Mouse (Mus musculus) liver, embryonic 16.5 days (tissue): ENCODE measurements at regions not wholly inside any gene's neighbourhood (a gene's known extent, or its start where the extent isn't known, plus 50 kb on each side); places are given as distances from the start of the nearest gene placed in this dataset.

Experiments used
- ATAC-seq: fragments of 200-750 bp; cut with Nextera tagmentation; 2 replicates; pipeline ENCODE4 v1.8.0; 2017; ENCODE audit warnings: low read depth, mild to moderate bottlenecking, moderate number of reproducible peaks, moderate library complexity
- H3K27ac ChIP-seq: fragments of 300-500 bp; sonication (generic); 2 replicates; pipeline ENCODE4 v1.5.1; 2014; ENCODE audit warnings: mild to moderate bottlenecking, low read length
- H3K27me3 ChIP-seq: fragments of 300-500 bp; sonication (generic); 2 replicates; pipeline ENCODE4 v1.6.1; 2014; ENCODE audit warnings: low read depth, low read length, mixed read lengths; ENCODE audit not compliant: control insufficient read depth, insufficient read depth
- H3K36me3 ChIP-seq: fragments of 300-500 bp; sonication (generic); 2 replicates; pipeline ENCODE4 v1.6.1; 2014; ENCODE audit warnings: mild to moderate bottlenecking; ENCODE audit not compliant: control insufficient read depth, insufficient read depth
- H3K4me1 ChIP-seq: fragments of 300-500 bp; sonication (generic); 2 replicates; pipeline ENCODE4 v1.6.1; 2014; ENCODE audit warnings: low read depth, low read length, mixed read lengths; ENCODE audit not compliant: control insufficient read depth
- H3K4me2 ChIP-seq: fragments of 300-500 bp; sonication (generic); 2 replicates; pipeline ENCODE4 v1.6.1; 2014; ENCODE audit warnings: low read depth, low read length, mixed read lengths
- H3K4me3 ChIP-seq: fragments of 300-500 bp; sonication (generic); 2 replicates; pipeline ENCODE4 v1.5.1; 2014; ENCODE audit warnings: low read depth, mild to moderate bottlenecking, low read length
- H3K9ac ChIP-seq: fragments of 300-500 bp; sonication (generic); 2 replicates; pipeline ENCODE4 v1.6.1; 2014; ENCODE audit warnings: low read depth, low read length
- H3K9me3 ChIP-seq: fragments of 300-500 bp; sonication (generic); replicated peaks from 2 replicates; pipeline ENCODE4 v1.6.1; 2016; ENCODE audit warnings: low read length; ENCODE audit not compliant: control insufficient read depth
- WGBS: fragments of 180-500 bp; shearing (Covaris S2); extraction: QIAGEN DNeasy Blood & Tissue Kit; methylation state at CpG from one replicate; pipeline ENCODE4 v1.1.7; 2014; ENCODE audit not compliant: insufficient replicate concordance; 5-methylcytosine and 5-hydroxymethylcytosine counted together

GRCm38 (mm10) chr1:71904376-71904948 is 251.5 kb upstream of the Fn1 start:
- Histone ChIP-seq H3K9me3 (no peaks in the 10 kb centered on the region), H3K27ac (no peak overlapping the region), H3K4me3 (no peak overlapping the region), H3K4me1 (no peaks in the 10 kb centered on the region), H3K36me3 (no peaks in the 10 kb centered on the region), H3K4me2 (no peak overlapping the region), H3K27me3 (no peaks in the 10 kb centered on the region), H3K9ac (no peak overlapping the region)
- ATAC-seq: no peak
- WGBS: 65% methylated on average over 4 of the region's 4 CpGs

GRCm38 (mm10) chr1:71900106-71901074 is 247.4 kb upstream of the Fn1 start:
- Histone ChIP-seq H3K4me1 (no peaks in the 10 kb centered on the region), H3K27ac (no peak overlapping the region), H3K27me3 (no peaks in the 10 kb centered on the region), H3K9ac (no peak overlapping the region), H3K4me2 (no peak overlapping the region), H3K36me3 (no peaks in the 10 kb centered on the region), H3K9me3 (no peaks in the 10 kb centered on the region), H3K4me3 (no peak overlapping the region)
- ATAC-seq: no peak
- 49% methylated on average over 8 of the region's 9 CpGs for WGBS

- H3K4me2 ChIP-seq: no peak overlapping the region
- no peak overlapping the region for H3K9ac ChIP-seq
- WGBS: 42% methylated on average over 8 of the region's 8 CpGs
- no peak for ATAC-seq
- no peaks in the 10 kb centered on the region for H3K9me3 ChIP-seq
- no peaks in the 10 kb centered on the region for H3K4me1 ChIP-seq
- no peaks in the 10 kb centered on the region for H3K27me3 ChIP-seq
- H3K27ac ChIP-seq: no peak overlapping the region
- no peak overlapping the region for H3K4me3 ChIP-seq
- no peaks in the 10 kb centered on the region for H3K36me3 ChIP-seq
Observed at GRCm38 (mm10) chr1:71899128-71899527, 246.1 kb upstream of the Fn1 start.

GRCm38 (mm10) chr1:71898198-71898597 is 245.2 kb upstream of the Fn1 start:
- H3K9ac ChIP-seq: no peak overlapping the region
- H3K4me1 ChIP-seq: no peaks in the 10 kb centered on the region
- no peak overlapping the region for H3K4me2 ChIP-seq
- H3K4me3 ChIP-seq: no peak overlapping the region
- WGBS: 71% methylated on average over 6 of the region's 6 CpGs
- H3K36me3 ChIP-seq: no peaks in the 10 kb centered on the region
- H3K27me3 ChIP-seq: no peaks in the 10 kb centered on the region
- no peaks in the 10 kb centered on the region for H3K9me3 ChIP-seq
- no peak for ATAC-seq
- H3K27ac ChIP-seq: no peak overlapping the region

GRCm38 (mm10) chr1:71897464-71898051 is 244.6 kb upstream of the Fn1 start:
- H3K9ac ChIP-seq: no peak overlapping the region
- H3K27ac ChIP-seq: no peak overlapping the region
- WGBS: 45% methylated on average over 8 of the region's 8 CpGs
- no peak for ATAC-seq
- no peaks in the 10 kb centered on the region for H3K9me3 ChIP-seq
- H3K4me1 ChIP-seq: no peaks in the 10 kb centered on the region
- no peaks in the 10 kb centered on the region for H3K36me3 ChIP-seq
- no peak overlapping the region for H3K4me2 ChIP-seq
- no peaks in the 10 kb centered on the region for H3K27me3 ChIP-seq
- H3K4me3 ChIP-seq: no peak overlapping the region

GRCm38 (mm10) chr1:71896141-71896725 is 243.2 kb upstream of the Fn1 start:
- Histone ChIP-seq H3K9ac (no peak overlapping the region), H3K27me3 (no peaks in the 10 kb centered on the region), H3K27ac (no peak overlapping the region), H3K4me1 (no peaks in the 10 kb centered on the region), H3K4me2 (no peak overlapping the region), H3K9me3 (no peaks in the 10 kb centered on the region), H3K36me3 (no peaks in the 10 kb centered on the region), H3K4me3 (no peak overlapping the region)
- ATAC-seq: no peak
- WGBS: 61% methylated on average over 11 of the region's 11 CpGs

GRCm38 (mm10) chr1:71893636-71894035 is 240.6 kb upstream of the Fn1 start:
- no peaks in the 10 kb centered on the region for H3K36me3 ChIP-seq
- WGBS: 34% methylated on average over 5 of the region's 5 CpGs
- no peak overlapping the region for H3K27ac ChIP-seq
- H3K27me3 ChIP-seq: no peaks in the 10 kb centered on the region
- no peak overlapping the region for H3K4me3 ChIP-seq
- ATAC-seq: no peak
- H3K4me1 ChIP-seq: no peaks in the 10 kb centered on the region
- H3K4me2 ChIP-seq: no peak overlapping the region
- H3K9ac ChIP-seq: no peak overlapping the region
- no peaks in the 10 kb centered on the region for H3K9me3 ChIP-seq

GRCm38 (mm10) chr1:71887809-71888208 is 234.8 kb upstream of the Fn1 start:
- Histone ChIP-seq H3K27ac (peak overlapping the region; percentile 87), H3K4me3 (no peak overlapping the region), H3K4me2 (0 out of 2 replicates have a peak overlapping the region, but pooled peaks have one; percentile 6), H3K4me1 (no peaks in the 10 kb centered on the region; the same call in 1 of the 2 replicates), H3K9me3 (no peaks in the 10 kb centered on the region), H3K9ac (no peak overlapping the region), H3K36me3 (no peaks in the 10 kb centered on the region), H3K27me3 (no peaks in the 10 kb centered on the region)
- ATAC-seq: peak; percentile 82
- WGBS: 41% methylated on average over 3 of the region's 3 CpGs
